Mouse (Mus musculus): Measurements from ENCODE around the gene Tom1l1.

DNA sequence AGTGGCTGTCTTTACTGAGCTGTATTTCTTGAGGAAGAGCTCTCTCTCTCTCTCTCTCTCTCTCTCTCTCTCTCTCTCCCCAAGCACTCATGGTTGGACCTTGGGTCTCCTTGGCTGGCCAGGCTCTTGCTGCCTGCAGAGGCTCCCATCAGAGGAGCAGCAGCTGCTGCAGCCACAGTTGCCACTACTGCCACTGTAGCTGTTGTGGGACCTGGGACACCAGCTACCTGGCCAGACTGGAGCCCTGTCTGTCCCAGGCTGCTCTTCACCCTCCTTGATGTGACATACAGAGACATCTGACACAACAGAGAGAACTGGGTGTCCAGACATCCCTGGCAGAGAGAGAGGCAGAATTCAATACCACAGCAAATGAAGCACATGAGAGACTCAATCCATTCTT is 7.0 kb downstream of the Tom1l1 start:
- TF ChIP-seq GATA1 (IDR thresholded peaks at IDR 0.05; ENCODE audit: low read length): no peak
- no peak for TF ChIP-seq TAL1 (IDR thresholded peaks at IDR 0.05; ENCODE audit: low read length)
